Mouse (Mus musculus): ENCODE measurements around the gene Gadd45gip1. TPM values are rescaled to one million over a fixed set of nuclear protein-coding genes. Genes with fewer than 3 reads are reported as not detected.

Gene Gadd45gip1
- polyA plus RNA-seq, 1 experiment from 2014 or later: 54.3 TPM

DNA sequence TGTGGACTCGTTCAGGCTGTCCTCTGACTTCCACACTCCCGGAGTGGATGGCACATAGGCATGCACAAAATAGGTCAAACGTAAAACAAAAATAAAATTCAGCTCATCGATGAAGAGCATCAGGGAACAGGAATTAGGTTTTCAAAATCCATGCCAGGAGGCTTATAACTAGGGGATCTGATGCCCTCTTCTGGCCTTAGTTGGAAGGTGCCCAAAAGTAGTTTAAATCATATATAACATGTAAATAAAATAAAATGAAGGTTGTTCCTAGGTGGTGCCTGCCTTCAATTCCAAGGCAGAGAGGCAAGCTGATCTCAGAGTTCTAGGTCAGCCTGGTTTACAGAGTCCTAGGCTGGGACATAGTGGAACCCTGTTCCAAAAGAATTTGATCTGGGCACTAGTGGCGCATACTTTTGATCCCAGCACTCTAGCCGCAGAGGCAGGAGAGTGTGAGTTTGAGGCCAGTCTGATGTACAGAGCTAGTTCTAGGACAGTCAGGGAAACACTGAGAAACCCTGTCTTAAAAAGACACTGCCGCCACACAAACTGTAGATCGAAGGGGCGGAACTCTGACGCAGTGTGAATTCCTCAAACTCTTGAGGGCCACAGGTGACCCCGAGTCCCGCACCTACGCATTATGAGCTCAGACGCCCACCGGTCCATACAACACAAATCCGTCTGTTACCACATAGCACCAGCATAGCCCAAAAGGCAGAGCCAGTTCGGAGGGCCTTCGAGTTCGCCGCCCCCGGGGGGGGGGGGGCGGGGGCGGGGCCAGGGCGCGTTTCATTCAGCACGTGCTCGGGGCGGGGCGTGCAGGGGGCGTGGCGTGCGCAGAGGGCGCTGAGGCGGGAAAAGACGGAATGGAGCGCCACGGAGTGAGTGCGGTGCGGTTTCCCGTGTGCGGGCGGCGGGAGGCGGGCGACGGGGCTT is 40.3 kb downstream of the Gadd45gip1 start, which contains the start of gene Syce2:
Gene Syce2 (plus strand): TSS at position 736 of the 933 bp plus-strand sequence.
- Histone ChIP-seq H3K27ac (peak within 1 kb of the TSS; percentile 8; the same call in 1 of the 2 replicates), H3K4me3 (replicated peaks; ENCODE audit: low read depth, low read length) (peak within 1 kb of the TSS; percentile 51), H3K9me3 (replicated peaks; ENCODE audit: low read length) (no peaks in the 10 kb centered on the region), H3K27me3 (ENCODE audit: insufficient read depth, low read length) (no peaks in the 10 kb centered on the region), H3K36me3 (ENCODE audit: insufficient read depth, low read length) (peaks cover 29% of the 10 kb centered on the region), H3K9ac (ENCODE audit: low read depth, low read length) (peak within 1 kb of the TSS; percentile 59), H3K4me2 (ENCODE audit: low read length) (peak within 1 kb of the TSS; percentile 94), H3K4me1 (replicated peaks; ENCODE audit: insufficient read depth, low read length) (peaks cover 9% of the 10 kb centered on the region)
- peak; percentile 84 for ATAC-seq (replicated peaks; ENCODE audit: low FRiP score, low read depth)
- peak; percentile 80 for DNase-seq (ENCODE audit: low spot score)
- WGBS: 11% methylated on average over 46 of the region's 46 CpGs
- TF ChIP-seq CTCF (IDR thresholded peaks at IDR 0.05; ENCODE audit: low read depth): peak; percentile 69

DNA sequence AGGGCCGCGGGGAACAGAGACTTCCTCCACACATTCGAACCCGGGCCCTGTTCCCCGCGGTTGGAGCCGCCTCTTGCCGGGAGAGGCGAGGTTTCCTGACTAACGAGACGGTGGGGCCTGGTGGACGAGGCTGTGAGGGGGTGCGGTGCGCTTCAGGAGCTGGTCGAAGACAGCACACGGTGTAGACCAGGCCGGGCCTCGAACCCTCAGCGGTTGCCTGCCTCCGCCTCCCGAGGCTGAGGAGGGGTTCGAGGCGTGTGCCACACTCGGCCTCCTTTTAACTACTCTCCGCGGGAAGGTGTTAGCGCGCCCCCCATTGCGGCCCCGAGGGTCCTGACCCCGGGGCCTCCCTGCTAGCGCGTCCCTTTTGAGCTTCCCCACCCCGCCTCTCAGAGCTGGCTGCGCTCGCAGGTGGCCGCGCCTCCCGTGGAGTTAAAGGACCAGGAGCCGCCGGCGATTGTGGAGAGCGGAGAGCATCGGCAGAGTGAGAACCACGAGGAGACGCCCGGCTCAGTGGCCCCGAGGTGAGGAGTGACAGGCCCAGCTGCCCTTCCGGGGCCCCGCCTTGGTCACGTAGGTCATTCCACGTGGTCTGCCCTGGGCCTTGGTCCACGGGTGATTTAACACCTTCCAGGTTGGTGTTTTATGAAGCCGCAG is 41.1 kb downstream of the Gadd45gip1 start:
- peak overlapping the region; percentile 94 for H3K4me2 ChIP-seq (ENCODE audit: low read length)
- peaks cover 9% of the 10 kb centered on the region for H3K4me1 ChIP-seq (replicated peaks; ENCODE audit: insufficient read depth, low read length)
- DNase-seq (ENCODE audit: low spot score): peak; percentile 29
- H3K9ac ChIP-seq (ENCODE audit: low read depth, low read length): peak overlapping the region; percentile 59
- ATAC-seq (replicated peaks; ENCODE audit: low FRiP score, low read depth): peak; percentile 62
- H3K9me3 ChIP-seq (replicated peaks; ENCODE audit: low read length): no peaks in the 10 kb centered on the region
- H3K27ac ChIP-seq: no peak overlapping the region
- peak overlapping the region; percentile 51 for H3K4me3 ChIP-seq (replicated peaks; ENCODE audit: low read depth, low read length)
- TF ChIP-seq CTCF (IDR thresholded peaks at IDR 0.05; ENCODE audit: low read depth): no peak
- peaks cover 23% of the 10 kb centered on the region for H3K36me3 ChIP-seq (ENCODE audit: insufficient read depth, low read length)
- 2% methylated on average over 54 of the region's 54 CpGs for WGBS
- no peaks in the 10 kb centered on the region for H3K27me3 ChIP-seq (ENCODE audit: insufficient read depth, low read length)

DNA sequence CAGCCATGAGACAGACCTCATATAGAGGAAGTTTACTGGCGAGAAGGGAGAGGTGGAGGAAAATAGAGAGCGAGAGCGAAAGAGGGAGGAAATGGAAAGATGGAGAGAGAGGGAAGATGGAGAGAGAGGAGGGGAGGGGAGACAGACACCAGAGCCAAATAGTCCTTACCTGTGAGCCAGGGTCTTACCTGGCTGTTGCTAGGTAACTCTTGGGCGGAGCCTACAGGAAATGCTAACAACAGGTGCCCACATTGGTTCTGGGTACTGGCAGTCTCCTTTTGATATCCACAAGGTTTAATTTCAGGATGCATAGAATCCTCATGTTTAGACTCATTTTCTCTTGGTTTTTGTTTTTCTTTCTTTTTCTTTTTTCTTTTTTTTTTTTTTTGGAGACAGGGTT is 41.7 kb downstream of the Gadd45gip1 start:
- Histone ChIP-seq H3K4me3 (replicated peaks; ENCODE audit: low read depth, low read length) (peak overlapping the region; percentile 51; the same call in 1 of the 2 replicates), H3K4me1 (replicated peaks; ENCODE audit: insufficient read depth, low read length) (peaks cover 9% of the 10 kb centered on the region), H3K27ac (no peak overlapping the region), H3K9me3 (replicated peaks; ENCODE audit: low read length) (no peaks in the 10 kb centered on the region), H3K4me2 (ENCODE audit: low read length) (peak overlapping the region; percentile 94), H3K9ac (ENCODE audit: low read depth, low read length) (no peak overlapping the region), H3K36me3 (ENCODE audit: insufficient read depth, low read length) (peaks cover 17% of the 10 kb centered on the region), H3K27me3 (ENCODE audit: insufficient read depth, low read length) (no peaks in the 10 kb centered on the region)
- no peak for TF ChIP-seq CTCF (IDR thresholded peaks at IDR 0.05; ENCODE audit: low read depth)
- 73% methylated on average over 4 of the region's 4 CpGs for WGBS
- DNase-seq (ENCODE audit: low spot score): no peak
- ATAC-seq (replicated peaks; ENCODE audit: low FRiP score, low read depth): no peak

DNA sequence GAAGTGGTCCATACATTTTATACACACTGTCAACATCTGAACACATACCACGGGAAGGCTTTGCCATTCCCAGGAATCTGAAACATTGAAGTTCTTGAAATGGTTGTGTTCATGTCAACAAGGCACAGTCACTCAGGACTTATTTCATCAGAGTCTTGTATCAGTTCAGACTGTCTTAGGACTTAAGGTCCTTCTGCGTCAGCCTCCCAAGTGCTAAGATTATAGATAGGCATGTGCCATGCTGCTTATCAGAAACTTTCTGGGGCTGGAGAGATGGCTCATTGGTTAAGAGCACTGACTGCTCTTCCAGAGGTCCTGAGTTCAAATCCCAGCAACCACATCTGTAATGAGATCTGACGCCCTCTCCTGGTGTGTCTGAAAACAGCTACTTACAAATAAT is 43.0 kb downstream of the Gadd45gip1 start:
- no peak overlapping the region for H3K9ac ChIP-seq (ENCODE audit: low read depth, low read length)
- ATAC-seq (replicated peaks; ENCODE audit: low FRiP score, low read depth) (no peak), DNase-seq (ENCODE audit: low spot score) (no peak)
- no peaks in the 10 kb centered on the region for H3K9me3 ChIP-seq (replicated peaks; ENCODE audit: low read length)
- H3K4me3 ChIP-seq (replicated peaks; ENCODE audit: low read depth, low read length): no peak overlapping the region
- H3K27ac ChIP-seq: no peak overlapping the region
- WGBS: 89% methylated on average over 3 of the region's 3 CpGs
- 0 out of 2 replicates have a peak, but pooled peaks cover 4% of the 10 kb centered on the region for H3K36me3 ChIP-seq (ENCODE audit: insufficient read depth, low read length)
- no peaks in the 10 kb centered on the region for H3K27me3 ChIP-seq (ENCODE audit: insufficient read depth, low read length)
- H3K4me1 ChIP-seq (replicated peaks; ENCODE audit: insufficient read depth, low read length): peaks cover 9% of the 10 kb centered on the region
- no peak for TF ChIP-seq CTCF (IDR thresholded peaks at IDR 0.05; ENCODE audit: low read depth)
- H3K4me2 ChIP-seq (ENCODE audit: low read length): no peak overlapping the region

DNA sequence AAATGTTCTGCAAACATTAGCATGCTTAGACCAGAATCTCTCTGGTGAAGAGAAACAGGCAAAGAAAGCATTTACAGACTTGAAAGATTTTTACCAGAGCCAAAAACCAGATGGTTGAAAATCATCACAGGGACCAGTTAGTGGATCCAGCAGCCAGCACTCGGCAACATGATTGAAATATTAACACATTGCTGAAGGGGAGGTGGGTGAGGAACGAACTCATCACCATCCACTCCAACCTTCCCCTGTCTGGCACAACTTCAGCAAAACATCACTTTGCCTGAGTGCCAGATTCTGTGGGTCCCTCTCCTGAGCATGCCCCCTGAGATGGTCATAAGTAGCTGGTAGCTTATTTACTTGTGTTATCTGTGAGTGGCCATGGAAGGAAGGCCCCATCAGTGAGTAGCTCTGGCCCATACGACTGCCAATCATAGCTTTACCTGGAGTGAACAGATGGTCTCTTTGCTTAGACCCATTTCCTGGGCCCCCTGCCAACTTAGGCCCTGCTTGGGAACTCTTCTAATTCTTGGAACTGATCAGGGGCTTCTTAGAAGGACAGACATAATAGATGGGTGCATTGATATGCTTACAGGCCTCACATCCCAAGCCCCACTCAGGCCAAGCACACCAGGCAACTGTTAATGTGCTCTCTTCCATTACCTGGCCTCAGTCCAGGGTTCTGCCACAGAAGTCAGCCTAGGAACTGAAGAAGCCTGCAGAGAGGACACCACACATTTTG is 46.1 kb downstream of the Gadd45gip1 start:
- Histone ChIP-seq H3K4me2 (ENCODE audit: low read length) (no peak overlapping the region), H3K4me1 (replicated peaks; ENCODE audit: insufficient read depth, low read length) (peaks cover 3% of the 10 kb centered on the region), H3K4me3 (replicated peaks; ENCODE audit: low read depth, low read length) (no peak overlapping the region), H3K9me3 (replicated peaks; ENCODE audit: low read length) (no peaks in the 10 kb centered on the region), H3K9ac (ENCODE audit: low read depth, low read length) (no peak overlapping the region), H3K27ac (no peak overlapping the region), H3K27me3 (ENCODE audit: insufficient read depth, low read length) (no peaks in the 10 kb centered on the region), H3K36me3 (ENCODE audit: insufficient read depth, low read length) (no peaks in the 10 kb centered on the region)
- ATAC-seq (replicated peaks; ENCODE audit: low FRiP score, low read depth) (no peak), DNase-seq (ENCODE audit: low spot score) (no peak)
- 88% methylated on average over 3 of the region's 3 CpGs for WGBS
- TF ChIP-seq CTCF (IDR thresholded peaks at IDR 0.05; ENCODE audit: low read depth): no peak

DNA sequence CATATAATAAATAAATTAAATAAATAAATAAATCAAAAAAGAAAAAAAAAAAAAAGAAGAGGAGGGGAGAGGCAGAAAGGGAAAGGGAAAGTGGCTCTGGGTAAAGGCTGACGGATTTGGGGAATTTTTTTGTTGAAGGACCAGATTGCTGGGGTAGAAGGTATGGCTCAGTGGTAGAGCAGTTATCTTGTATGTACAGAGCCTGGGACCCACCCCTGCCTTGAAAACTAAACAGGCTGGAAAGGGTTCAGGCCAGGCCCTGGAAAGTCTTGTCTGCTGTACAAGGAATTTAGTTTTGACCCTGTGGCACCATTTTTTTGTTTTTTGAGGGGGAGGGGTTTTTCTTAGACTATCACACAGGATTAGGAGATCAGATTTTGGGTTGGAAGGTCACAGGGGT is 47.6 kb downstream of the Gadd45gip1 start:
- no peaks in the 10 kb centered on the region for H3K27me3 ChIP-seq (ENCODE audit: insufficient read depth, low read length)
- no peaks in the 10 kb centered on the region for H3K9me3 ChIP-seq (replicated peaks; ENCODE audit: low read length)
- ATAC-seq (replicated peaks; ENCODE audit: low FRiP score, low read depth): no peak
- no peak overlapping the region for H3K4me2 ChIP-seq (ENCODE audit: low read length)
- H3K4me1 ChIP-seq (replicated peaks; ENCODE audit: insufficient read depth, low read length): no peaks in the 10 kb centered on the region
- 84% methylated on average over 1 of the region's 1 CpGs for WGBS
- H3K36me3 ChIP-seq (ENCODE audit: insufficient read depth, low read length): no peaks in the 10 kb centered on the region
- no peak for TF ChIP-seq CTCF (IDR thresholded peaks at IDR 0.05; ENCODE audit: low read depth)
- no peak for DNase-seq (ENCODE audit: low spot score)
- no peak overlapping the region for H3K9ac ChIP-seq (ENCODE audit: low read depth, low read length)
- H3K27ac ChIP-seq: no peak overlapping the region
- H3K4me3 ChIP-seq (replicated peaks; ENCODE audit: low read depth, low read length): no peak overlapping the region

Measured in kidney, postnatal 0 days (tissue).